Mouse (Mus musculus) c-Kit-positive CD71-positive TER-119-negative erythroid progenitor cells, embryonic 14.5 days (primary cell): Measurements from ENCODE around the gene Otud4.
"Not testable (repeated sequence)": the region's sequence is repeated elsewhere in the genome, so short reads cannot be mapped to it uniquely, and the experiment has no call there.

Source experiments
- DNase-seq: peaks from one replicate; pipeline ENCODE4 v3.0.0-alpha.2; 2013; ENCODE audit warnings: low read depth

Otud4 gene

DNA sequence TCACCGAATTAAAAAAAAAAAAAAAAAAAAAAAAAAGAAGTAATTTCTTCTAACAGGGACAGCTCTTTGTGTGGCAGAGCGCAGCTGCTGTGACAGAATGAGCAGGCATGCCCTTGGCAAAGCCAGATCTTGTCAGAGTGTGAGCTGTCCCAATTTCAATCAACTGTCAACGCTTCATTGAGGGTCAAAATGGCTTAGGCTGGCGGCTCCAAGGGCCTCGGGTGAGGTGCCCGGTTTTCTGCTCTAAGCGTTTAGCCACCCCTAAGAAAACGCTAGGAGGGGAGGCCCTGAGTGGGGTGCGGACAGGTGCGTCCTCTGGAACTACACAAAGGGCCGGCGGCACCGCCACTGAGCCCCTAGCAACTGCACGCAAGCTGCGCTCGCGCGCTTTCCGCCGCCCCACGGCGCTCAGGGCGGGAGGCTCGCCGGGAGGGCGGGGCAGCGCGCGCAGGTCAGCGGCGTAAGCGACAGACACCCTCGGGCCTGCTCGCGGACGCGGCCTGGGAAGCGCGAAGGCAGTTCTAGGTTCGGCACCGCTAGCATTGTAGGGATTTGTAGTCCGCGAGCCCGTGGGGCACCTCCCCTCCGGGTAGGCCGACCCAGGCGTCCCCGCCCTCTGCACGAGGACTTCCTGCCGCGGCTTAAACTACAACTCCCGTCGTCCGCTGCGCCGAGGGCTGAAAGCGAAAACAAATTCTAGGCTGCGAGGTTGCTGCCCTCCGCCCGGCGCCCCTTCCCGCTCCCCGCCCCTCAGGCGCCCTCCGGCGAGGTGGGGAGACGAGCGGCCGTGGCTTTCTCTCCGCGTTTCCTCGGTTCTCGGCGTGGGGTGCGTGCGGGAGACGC lies 490 bp upstream of the Otud4 start:
- peak; percentile 96 for DNase-seq

DNA sequence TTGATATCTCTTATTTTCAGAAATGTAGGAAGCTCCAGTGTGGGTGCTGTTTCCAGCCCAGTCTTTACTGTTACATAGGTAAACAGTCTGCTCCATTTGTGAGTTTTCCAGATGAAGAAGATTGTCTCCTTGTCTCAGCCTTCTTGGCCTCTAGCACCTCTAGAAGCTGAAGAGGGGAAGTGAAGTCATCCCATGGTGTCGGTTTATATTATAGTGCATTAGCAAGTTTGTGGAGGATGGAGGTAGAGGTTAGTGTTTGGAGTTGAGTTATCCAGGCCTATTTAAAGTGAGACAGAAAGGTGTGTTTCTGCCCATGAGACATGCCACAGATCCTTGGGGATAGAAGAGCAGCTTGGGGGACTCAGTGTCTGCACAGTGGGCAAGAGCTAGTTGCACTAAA lies 1.7 kb downstream of the Otud4 start:
- DNase-seq = no peak

DNA sequence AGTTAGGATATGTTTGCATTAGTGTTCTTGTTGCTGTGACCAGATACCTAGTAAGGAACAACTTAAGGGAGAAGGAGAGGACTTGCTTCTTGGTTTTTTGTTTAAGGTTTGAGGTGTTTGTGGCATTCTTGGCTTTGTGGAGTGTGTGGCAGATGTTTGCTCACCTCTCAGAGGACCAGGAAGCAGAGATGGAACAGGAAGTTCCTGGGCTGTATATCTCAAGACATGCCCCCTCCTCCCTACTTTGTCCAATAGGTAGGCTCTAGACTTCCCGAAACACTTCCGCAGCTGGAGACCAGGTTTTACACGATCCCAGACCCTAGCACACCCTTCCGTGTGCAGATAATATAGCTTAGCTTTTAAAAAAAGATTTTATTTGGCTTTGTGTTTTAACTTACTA lies 10.2 kb downstream of the Otud4 start:
- no peak for DNase-seq

DNA sequence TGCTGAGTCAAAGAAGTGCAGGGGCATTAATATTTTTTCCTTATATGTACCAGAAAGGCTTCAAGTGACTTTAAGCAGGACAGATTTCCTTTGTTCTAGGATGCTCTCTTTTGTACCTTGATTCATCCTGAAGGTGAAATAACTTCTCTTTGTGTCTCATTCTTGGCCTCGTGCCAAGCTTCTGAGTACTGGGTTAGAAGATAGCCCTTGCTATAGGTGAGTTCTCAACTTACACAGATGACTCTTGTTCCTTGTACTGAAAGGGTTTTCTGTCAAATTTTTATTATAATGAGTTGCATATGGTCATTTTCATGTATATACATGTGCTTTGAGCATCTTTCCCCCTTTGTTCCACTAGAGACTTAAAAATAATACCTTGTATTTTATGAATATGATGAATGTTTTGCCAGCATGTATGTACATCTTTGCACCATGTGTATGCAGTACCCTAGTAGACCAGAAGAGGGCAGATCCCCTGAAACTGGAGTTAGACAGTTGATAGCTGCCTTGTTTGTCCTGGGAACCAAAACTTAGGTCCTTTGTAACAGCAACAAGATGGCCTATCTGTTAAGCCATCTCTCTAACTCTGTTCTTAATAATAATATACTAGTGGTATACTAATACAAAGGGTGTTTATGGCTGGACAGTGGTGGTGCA lies 10.9 kb downstream of the Otud4 start:
- DNase-seq = peak; percentile 70

DNA sequence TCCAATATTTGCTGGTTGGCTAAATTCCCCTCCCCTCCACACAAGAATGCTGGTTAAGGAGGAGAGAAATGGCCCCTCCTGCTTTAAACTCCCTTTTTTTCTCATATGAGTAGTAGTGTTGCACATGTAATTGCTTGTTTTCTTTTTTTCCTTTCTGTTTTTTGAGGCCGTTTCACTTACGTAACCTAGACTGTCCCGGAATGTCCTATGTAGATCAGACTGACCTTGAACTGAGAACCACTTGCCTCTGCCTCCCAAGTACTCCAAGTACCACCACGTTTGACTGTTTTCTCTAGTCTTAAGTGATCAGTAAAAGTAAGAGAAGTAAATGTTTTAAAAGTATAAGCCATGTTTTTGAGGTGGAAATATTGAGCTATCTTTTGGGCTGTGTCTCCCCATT lies 14.3 kb downstream of the Otud4 start:
- no peak for DNase-seq

DNA sequence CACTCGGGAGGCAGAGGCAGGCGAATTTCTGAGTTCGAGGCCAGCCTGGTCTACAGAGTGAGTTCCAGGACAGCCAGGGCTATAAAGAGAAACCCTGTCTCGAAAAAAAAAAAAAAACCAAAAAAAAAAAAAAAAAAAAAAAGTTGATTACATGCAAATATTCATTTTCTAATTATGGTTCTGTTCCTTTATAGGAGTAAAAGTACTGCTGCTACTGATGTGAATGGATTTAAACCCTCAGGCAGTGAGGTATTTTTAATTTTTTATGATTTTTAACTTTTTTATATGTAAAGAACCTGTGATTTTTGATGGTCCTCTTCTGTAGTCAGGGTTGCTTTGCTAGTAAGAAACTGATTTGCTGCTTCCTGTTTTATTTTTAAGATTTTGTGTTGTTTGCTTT lies 19.3 kb downstream of the Otud4 start:
- DNase-seq = not testable (repeated sequence)

DNA sequence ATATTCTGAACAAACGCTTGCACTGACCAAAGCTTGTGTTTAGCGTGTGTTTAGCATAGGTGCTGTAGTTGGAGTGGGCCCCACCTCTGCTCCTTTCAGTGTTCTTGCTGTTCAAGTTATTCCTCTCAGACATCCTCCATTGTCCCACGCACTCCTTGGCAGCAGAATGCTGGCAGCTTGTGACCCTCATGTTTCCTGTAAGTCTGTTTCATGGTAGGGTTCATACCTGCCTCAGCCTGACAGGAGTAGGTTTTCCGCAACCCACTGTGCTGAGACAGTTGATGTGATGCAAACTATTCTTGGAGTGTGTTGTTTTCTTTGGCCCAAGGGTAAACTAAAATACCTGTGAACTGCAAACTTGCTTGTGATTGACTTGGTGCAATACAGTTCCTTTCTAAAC lies 37.0 kb downstream of the Otud4 start:
- DNase-seq = no peak

DNA sequence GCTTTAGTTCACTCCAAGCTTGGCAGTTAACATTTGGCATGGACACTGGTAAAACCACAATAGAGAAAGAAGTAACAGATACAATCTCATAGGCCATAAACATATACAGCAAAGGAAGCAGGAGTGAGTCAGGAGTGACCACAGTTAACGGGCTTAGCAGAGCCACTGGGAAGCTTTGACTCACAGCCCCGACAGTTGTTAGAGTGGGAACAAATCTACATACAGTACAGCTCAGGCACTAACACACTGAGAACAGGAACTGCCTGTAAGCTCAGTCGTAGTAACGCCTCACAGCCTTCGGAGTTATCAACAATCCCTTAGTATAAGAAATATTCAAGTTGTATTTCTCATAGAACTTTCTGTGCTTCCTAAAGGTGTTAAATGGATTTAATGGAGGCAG lies 39.6 kb downstream of the Otud4 start:
- DNase-seq = no peak

DNA sequence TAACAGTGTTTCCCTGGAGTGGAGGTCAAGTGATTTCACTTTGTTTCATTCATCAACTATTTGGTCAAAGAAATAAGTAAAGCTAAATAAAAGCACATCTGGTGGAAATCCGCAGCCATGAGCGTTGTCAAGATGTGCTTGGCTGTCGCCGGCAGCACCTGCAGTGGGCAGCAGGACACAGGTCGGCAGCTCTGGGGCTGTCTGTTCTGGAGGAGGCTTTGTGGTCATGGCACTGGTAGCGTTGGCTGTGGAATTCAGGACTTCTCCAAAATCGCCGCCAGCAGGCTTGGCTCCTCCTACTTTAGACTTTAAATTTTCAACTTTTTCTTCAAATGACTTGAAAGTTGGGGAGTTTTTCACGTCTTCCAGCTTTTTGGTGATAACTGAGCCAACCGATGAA lies 40.7 kb downstream of the Otud4 start:
- not testable (repeated sequence) for DNase-seq

DNA sequence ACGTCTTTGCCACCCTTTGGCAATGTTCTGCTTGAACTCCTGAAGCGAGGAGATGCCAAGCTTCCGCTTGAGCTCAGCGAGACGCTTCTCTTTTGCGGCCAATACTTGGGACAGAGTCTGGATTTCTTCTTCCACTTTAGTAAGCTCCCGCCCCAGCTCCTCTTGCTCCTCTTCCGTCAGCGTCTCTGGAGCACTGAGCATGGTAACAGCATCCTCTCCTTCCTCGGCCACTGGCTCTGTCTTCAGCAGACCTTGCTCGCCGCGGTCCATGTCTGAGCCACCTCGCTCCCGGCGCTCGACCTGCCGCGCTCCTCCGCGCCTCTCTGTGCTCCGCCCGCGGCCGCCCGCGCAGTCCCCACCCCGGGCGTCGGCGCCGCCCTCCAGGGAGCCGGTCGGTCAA lies 41.1 kb downstream of the Otud4 start:
- no peak for DNase-seq

DNA sequence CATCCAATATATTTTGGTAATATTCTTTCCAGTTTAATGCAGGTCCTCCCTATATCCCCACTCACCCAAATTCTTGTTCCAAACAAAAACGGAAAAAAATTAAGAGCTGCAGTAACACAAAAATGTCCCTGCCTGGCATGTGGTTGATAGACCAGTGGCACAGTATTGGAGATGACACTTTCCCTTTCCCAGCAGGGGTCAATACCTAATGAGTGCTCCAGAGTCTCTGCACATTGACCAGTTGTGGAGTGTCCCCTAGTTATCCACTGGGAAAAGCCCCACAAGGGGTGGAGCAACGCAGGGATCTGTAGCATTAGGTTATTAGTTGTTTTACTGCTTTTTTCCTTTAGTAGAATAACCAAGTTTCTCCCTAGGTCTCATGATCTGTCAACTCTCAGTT lies 41.5 kb downstream of the Otud4 start:
- no peak for DNase-seq

DNA sequence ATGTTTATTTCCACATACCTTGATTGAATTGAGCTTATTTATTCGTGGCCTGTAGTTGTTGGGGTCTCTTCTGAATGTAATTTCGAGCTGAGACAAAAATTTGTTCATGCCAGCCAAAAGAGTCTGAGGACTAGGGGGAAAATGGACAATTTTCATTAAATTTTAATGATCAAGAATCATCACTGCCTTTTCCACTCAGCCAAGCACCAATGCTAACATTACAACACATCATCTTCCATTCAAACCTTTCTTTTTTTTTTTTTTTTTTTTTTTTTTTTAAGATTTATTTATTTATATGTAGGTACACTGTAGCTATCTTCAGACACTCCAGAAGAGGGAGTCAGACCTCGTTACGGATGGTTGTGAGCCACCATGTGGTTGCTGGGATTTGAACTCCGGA lies 46.5 kb downstream of the Otud4 start:
- not testable (repeated sequence) for DNase-seq

DNA sequence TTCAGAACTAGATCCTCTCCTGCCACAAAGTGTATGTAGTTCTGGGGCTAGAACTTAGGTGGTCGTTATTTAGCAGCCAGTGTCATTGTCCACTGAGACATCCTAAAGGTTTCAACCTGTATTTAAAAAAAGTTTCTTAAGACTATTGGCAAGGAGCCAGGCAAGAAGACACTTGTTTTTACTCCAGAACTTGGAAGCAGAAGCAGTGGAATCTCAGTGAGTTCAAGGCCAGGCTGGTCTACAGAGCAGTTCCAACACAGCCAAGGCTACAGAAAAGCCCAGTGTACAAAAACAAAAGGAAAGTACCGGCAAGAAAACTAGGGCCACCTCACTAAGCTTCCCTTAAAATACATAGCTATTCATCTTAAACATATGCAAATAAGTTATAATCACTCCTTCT lies 53.1 kb downstream of the Otud4 start:
- no peak for DNase-seq

DNA sequence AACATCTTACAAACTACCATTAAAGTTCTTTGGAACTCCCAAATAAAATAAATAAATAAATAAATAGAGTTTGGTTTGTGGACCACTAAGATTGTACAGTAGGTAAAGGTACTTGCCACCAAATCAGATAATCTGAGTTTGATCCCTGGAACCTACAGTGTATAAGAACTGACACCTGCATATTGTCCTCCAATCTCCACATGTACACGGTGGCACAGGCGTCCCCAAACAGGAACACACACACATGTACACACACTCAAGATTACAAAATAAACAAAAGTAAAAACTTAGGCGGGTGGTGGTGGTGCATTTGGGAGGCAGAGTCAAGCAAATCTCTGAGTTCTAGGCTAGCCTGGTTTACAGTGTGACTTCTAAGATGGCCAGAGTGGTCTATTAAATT lies 67.3 kb downstream of the Otud4 start:
- no peak for DNase-seq

DNA sequence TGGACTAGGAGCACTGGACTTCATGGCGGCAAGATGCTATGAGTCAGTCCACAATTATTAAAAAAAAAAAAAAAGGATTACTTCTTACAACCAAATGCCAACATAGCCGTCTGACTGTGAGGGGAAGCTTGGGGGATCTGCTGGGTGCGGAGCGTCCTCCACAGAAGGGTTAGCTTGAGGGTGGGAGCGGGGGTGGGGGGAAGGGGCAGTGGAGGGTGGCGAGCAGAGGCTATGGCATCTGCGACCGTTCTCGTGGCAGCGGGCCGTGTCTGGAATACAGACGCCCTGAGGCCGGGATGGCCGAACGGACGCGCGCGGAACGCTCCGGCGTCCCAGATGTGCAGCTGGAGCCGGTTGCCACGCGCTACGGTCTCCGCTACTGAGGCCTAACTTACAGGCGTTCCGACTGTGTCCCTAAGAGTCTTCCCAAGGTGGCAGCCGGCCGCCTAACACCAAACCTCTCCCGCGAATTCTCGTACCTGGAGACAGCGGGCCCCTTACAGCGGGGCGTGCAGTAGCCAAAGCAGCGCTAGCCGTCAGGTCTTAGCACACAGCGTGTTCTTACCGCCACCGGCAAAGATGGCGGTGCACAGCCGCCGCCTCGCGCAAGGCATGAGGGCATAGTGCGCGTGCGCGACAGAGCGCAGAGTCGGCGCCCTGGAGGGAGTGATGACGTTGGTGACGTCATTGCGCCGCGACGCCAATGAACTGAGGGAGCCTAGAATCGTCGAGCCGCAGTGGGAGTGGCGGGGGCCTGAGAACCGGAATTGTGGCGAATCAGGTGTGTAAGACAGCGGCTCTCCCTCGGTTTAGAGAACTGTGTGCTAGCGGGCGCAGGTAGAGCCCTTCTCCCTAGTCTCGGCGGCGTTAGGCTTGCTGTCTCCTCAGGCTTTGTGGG lies 71.9 kb downstream of the Otud4 start, which contains the start of the genes Abce1 and Anapc10:
TSS of gene Abce1 (minus strand) at position 677 of the 898 bp plus-strand sequence.
TSS of gene Anapc10 (plus strand) at position 757 of the 898 bp plus-strand sequence.
- peak; percentile 99 for DNase-seq

DNA sequence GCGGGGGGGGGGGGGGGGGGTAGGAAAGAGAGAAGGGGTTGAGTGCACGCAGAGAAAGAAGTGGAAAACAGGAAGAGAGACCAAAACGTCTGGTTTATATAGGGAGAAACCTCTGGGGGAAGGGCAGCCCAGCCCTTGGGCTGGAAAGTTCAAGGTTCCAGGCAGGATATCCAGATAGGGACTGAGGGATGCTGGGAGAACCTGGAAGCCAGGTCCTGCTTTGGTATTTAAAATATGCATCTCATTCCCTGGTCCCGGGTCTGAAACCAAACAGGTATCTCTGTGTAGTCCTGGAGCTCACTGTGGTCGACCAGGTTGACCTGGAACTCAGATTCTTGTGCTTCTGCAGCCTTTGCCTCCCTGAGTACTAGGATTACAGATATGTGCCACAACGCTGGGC lies 73.3 kb downstream of the Otud4 start:
- no peak for DNase-seq

DNA sequence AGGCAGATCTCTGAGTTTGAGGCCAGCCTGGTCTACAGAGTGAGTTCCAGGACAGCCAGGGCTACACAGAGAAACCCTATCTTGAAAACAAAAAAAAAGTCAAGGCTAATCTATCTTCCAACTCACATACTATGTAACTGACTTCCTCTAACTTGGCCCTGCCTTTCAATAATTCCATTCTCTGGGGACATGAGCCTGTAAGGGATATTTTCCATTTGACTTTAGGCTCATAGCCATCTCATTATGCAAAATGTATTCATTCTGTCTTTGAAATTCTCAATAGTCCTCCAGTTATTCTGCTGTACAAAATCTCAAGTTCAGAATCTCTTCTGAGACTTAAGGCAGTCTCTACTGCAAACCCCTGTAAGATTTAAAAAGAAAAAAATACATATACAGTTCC lies 82.1 kb downstream of the Otud4 start:
- no peak for DNase-seq

DNA sequence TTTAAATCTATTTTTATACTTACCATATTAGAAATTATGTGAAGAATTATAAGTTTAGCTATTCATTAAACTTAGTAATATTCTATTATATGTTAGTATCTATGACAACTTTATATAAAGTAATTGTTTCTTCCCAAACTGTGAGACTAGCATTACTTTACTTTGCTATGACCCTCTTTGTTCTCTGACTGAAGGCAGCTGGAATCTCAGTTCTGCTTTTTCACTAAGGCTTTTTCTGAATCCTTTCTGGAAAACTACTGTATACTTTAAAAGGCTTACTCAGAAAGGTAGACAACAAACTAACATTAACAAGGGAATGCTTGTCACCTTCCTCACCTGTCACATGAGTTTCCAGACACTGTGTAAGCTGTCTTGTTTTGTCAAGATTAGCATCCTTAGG lies 83.9 kb downstream of the Otud4 start:
- DNase-seq = no peak

DNA sequence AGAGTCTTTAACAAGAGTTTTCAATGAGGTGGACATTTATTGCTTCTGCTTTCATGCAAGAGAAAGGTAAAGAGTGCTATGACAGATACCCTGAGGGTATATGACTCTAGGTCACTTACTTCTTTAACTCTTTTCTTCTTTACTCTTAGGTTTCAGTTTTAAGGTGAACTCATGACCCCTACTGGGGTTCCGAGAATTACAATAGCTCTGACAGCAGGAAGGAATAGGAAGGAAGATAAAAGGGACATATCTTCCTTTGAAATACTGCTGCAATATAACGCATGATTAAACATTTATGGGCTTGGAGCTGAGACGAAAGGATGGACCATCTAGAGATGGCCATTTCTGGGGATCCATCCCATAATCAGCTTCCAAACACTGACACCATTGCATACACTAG lies 85.2 kb downstream of the Otud4 start:
- DNase-seq = no peak
